11 mouse cellular contexts compared by ENCODE assay signal in genomic region chr8:119826982-119827381, GRCm38 (mm10). TPM values are rescaled to one million over a fixed set of nuclear protein-coding genes. Genes with fewer than 3 reads are reported as not detected.
DNase-seq lines count a peak whose midpoint lies in the region; ATAC-seq and TF ChIP-seq lines count a peak whose summit lies in the region.
"Had no signal": no experiment of that assay in that cellular context is flagged by ENCODE, and none has a peak within 500 bp of the region (broad histone marks: within the 10 kb centered on the region; RNA-seq: fewer than 3 reads in every experiment).

No protein-coding gene starts in this region.

- 0 out of 2 replicates have a peak overlapping the region, but pooled peaks have one; percentile 25 for H3K27ac ChIP-seq in forebrain, embryonic 12.5 days
- no peak overlapping the region for H3K27ac ChIP-seq in forebrain, embryonic 16.5 days (ENCODE audit: low read length)
- peak overlapping the region; percentile 50 for H3K27ac ChIP-seq in bone marrow, adult 2 months (ENCODE audit: control insufficient read depth, insufficient read depth, low read depth, low read length, poor library complexity)
- H3K27ac ChIP-seq in macrophage = peak overlapping the region; percentile 98

- 91% methylated on average over 5 of the region's 5 CpGs for WGBS in forebrain, embryonic 12.5 days
- WGBS in forebrain, embryonic 16.5 days = 90% methylated on average over 5 of the region's 5 CpGs
- 15% methylated on average over 5 of the region's 5 CpGs for WGBS in bone marrow, adult 2 months
- 12% methylated on average over 5 of the region's 5 CpGs for WGBS in macrophage (ENCODE audit: missing documents)

- peaks cover 72% of the 10 kb centered on the region for H3K4me1 ChIP-seq in forebrain, embryonic 12.5 days
- H3K4me1 ChIP-seq in forebrain, embryonic 16.5 days (replicated peaks; ENCODE audit: control insufficient read depth, insufficient read depth, low read length) = peaks cover 38% of the 10 kb centered on the region
- H3K4me1 ChIP-seq in bone marrow, adult 2 months (ENCODE audit: control insufficient read depth, insufficient read depth, low read length) = peaks cover 31% of the 10 kb centered on the region

- no peaks in the 10 kb centered on the region for H3K27me3 ChIP-seq in forebrain, embryonic 12.5 days
- H3K27me3 ChIP-seq in forebrain, embryonic 16.5 days (replicated peaks; ENCODE audit: control insufficient read depth, insufficient read depth, low read length) = no peaks in the 10 kb centered on the region

- H3K79me2 ChIP-seq in macrophage (ENCODE audit: inconsistent target) = peaks cover 84% of the 10 kb centered on the region

- H3K9ac ChIP-seq in forebrain, embryonic 12.5 days = no peak overlapping the region; the same call in 1 of the 2 replicates
- H3K9ac ChIP-seq in forebrain, embryonic 16.5 days (replicated peaks; ENCODE audit: low read depth, low read length) = no peak overlapping the region

- no peaks in the 10 kb centered on the region for H3K9me3 ChIP-seq in forebrain, embryonic 12.5 days
- H3K9me3 ChIP-seq in forebrain, embryonic 16.5 days (ENCODE audit: control insufficient read depth, low read length) = no peaks in the 10 kb centered on the region

- peaks cover 7% of the 10 kb centered on the region for H3K36me3 ChIP-seq in forebrain, embryonic 12.5 days (replicated peaks)
- peaks cover 3% of the 10 kb centered on the region; the same call in 1 of the 2 replicates for H3K36me3 ChIP-seq in forebrain, embryonic 16.5 days (ENCODE audit: control insufficient read depth, insufficient read depth)
- H3K36me3 ChIP-seq in macrophage (ENCODE audit: inconsistent target) = peaks cover 40% of the 10 kb centered on the region

- no peak overlapping the region for H3K4me3 ChIP-seq in forebrain, embryonic 12.5 days (replicated peaks)
- no peak overlapping the region for H3K4me3 ChIP-seq in forebrain, embryonic 16.5 days (replicated peaks; ENCODE audit: low read length)
- peak overlapping the region; percentile 14 for H3K4me3 ChIP-seq in bone marrow, adult 2 months (replicated peaks; ENCODE audit: control insufficient read depth, low read depth, low read length)
- H3K4me3 ChIP-seq in macrophage (ENCODE audit: inconsistent target) = no peak overlapping the region; the same call in 1 of the 2 replicates

- no peak overlapping the region for H3K4me2 ChIP-seq in forebrain, embryonic 12.5 days
- H3K4me2 ChIP-seq in forebrain, embryonic 16.5 days (ENCODE audit: low read length) = no peak overlapping the region

- DNase-seq in layer of hippocampus, adult 9-11 months = peak; percentile 20
- DNase-seq in layer of hippocampus, adult 9-10 months (ENCODE audit: low spot score) = no peak
- DNase-seq in cerebellum, adult 9-11 months = no peak
- DNase-seq in left cerebral cortex, adult 18-20 months (ENCODE audit: low spot score in 2 of 2) = no peak
- DNase-seq: kidney, postnatal 10 days; thymus, postnatal 36 days had no signal

- no peak for TF ChIP-seq POLR2A in bone marrow, adult 2 months (IDR thresholded peaks at IDR 0.05; ENCODE audit: borderline replicate concordance, control insufficient read depth, low read depth, low read length)

- ATAC-seq in forebrain, embryonic 12.5 days (ENCODE audit: low FRiP score) = no peak
- ATAC-seq in forebrain, embryonic 16.5 days = no peak
- ATAC-seq: hindbrain, embryonic 16.5 days had no signal

- no peak for TF ChIP-seq CTCF in bone marrow, adult 2 months (IDR thresholded peaks at IDR 0.05; ENCODE audit: control insufficient read depth, insufficient read depth, low read length)

RNA-seq across cellular contexts. Expression of gene Cotl1, which starts 13.4 kb away (rescaled TPM):
- 148 and 282 TPM in 2 replicates for polyA plus RNA-seq in forebrain, embryonic 12.5 days (2016; fragmentation: Nextera tagmentation; extraction: Ambion mirVana)
- polyA plus RNA-seq in forebrain, embryonic 16.5 days (2015; fragmentation: Nextera tagmentation; extraction: Ambion mirVana) = 119 and 147 TPM in 2 replicates
- 90.1 and 247 TPM in 2 replicates for polyA plus RNA-seq in bone marrow, adult 2 months (2011; ENCODE audit: insufficient read depth, insufficient read length, low replicate concordance, missing spikeins)
- total RNA-seq in macrophage (2018; cell fraction: chromatin; rRNA removed) = 100 to 1,000 TPM in 1 of 26 experiments, 10 to 100 TPM in 24, 1 to 10 TPM in 1; 9.6 to 147 (median 49.2) TPM
- 100 to 1,000 TPM; 588 to 806 (median 705) TPM for total RNA-seq in macrophage (2018; cell fraction: cytosol; rRNA removed)
- total RNA-seq in macrophage (2018; cell fraction: nucleus; rRNA removed) = 100 to 1,000 TPM in 24 of 26 experiments, 10 to 100 TPM in 2; 50.1 to 383 (median 147) TPM
- polyA plus RNA-seq in macrophage (2018) = 407 to 941 TPM (median 598 TPM) in 3 replicates
- total RNA-seq in left cerebral cortex, adult 18-20 months (2021) = 10 to 100 TPM; 67.0 to 69.6 TPM

RNA-seq across cellular contexts. Expression of gene Klhl36, which starts 35.1 kb away (rescaled TPM):
- polyA plus RNA-seq in forebrain, embryonic 12.5 days (2016; fragmentation: Nextera tagmentation; extraction: Ambion mirVana) = 9.9 and 10.9 TPM in 2 replicates
- polyA plus RNA-seq in forebrain, embryonic 16.5 days (2015; fragmentation: Nextera tagmentation; extraction: Ambion mirVana) = 15.2 and 19.1 TPM in 2 replicates
- 2.8 and 4.8 TPM in 2 replicates for polyA plus RNA-seq in bone marrow, adult 2 months (2011; ENCODE audit: insufficient read depth, insufficient read length, low replicate concordance, missing spikeins)
- total RNA-seq in macrophage (2018; cell fraction: chromatin; rRNA removed) = 10 to 100 TPM in 7 of 26 experiments, 1 to 10 TPM in 18, under 1 TPM in 1; 0.70 to 12.8 (median 6.1) TPM
- 1 to 10 TPM; 1.8 to 9.2 (median 6.8) TPM for total RNA-seq in macrophage (2018; cell fraction: cytosol; rRNA removed)
- total RNA-seq in macrophage (2018; cell fraction: nucleus; rRNA removed) = 1 to 10 TPM in 25 of 26 experiments, under 1 TPM in 1; 0.93 to 9.8 (median 5.3) TPM
- 2.8 to 6.7 TPM (median 5.1 TPM) in 3 replicates for polyA plus RNA-seq in macrophage (2018)
- 1 to 10 TPM; 7.7 to 8.8 TPM for total RNA-seq in left cerebral cortex, adult 18-20 months (2021)

RNA-seq across cellular contexts. Expression of gene Tldc1, which starts 48.8 kb away (rescaled TPM):
- polyA plus RNA-seq in forebrain, embryonic 12.5 days (2016; fragmentation: Nextera tagmentation; extraction: Ambion mirVana) = 10.9 and 12.7 TPM in 2 replicates
- 15.3 and 16.1 TPM in 2 replicates for polyA plus RNA-seq in forebrain, embryonic 16.5 days (2015; fragmentation: Nextera tagmentation; extraction: Ambion mirVana)
- 0.88 and 3.2 TPM in 2 replicates for polyA plus RNA-seq in bone marrow, adult 2 months (2011; ENCODE audit: insufficient read depth, insufficient read length, low replicate concordance, missing spikeins)
- total RNA-seq in macrophage (2018; cell fraction: chromatin; rRNA removed) = 10 to 100 TPM in 13 of 26 experiments, 1 to 10 TPM in 13; 3.9 to 19.4 (median 10.4) TPM
- total RNA-seq in macrophage (2018; cell fraction: cytosol; rRNA removed) = 10 to 100 TPM in 17 of 26 experiments, 1 to 10 TPM in 9; 4.5 to 18.2 (median 11.5) TPM
- total RNA-seq in macrophage (2018; cell fraction: nucleus; rRNA removed) = 10 to 100 TPM in 14 of 26 experiments, 1 to 10 TPM in 12; 2.6 to 19.0 (median 10.9) TPM
- 9.6 to 10.4 TPM (median 10.1 TPM) in 3 replicates for polyA plus RNA-seq in macrophage (2018)
- 10 to 100 TPM; 14.5 to 15.3 TPM for total RNA-seq in left cerebral cortex, adult 18-20 months (2021)
